Mouse (Mus musculus): ENCODE measurements around the gene Xlr3b. TPM values are rescaled to one million over a fixed set of nuclear protein-coding genes. Genes with fewer than 3 reads are reported as not detected.
"Not testable (repeated sequence)": the region's sequence is repeated elsewhere in the genome, so short reads cannot be mapped to it uniquely, and the experiment has no call there.

Xlr3b gene
- polyA plus RNA-seq (2012; rRNA removed) = 0.63 and 2.1 TPM in 2 replicates
- polyA plus RNA-seq (2014; fragmentation: Nextera tagmentation; extraction: Ambion mirVana) = 1.7 and 2.0 TPM in 2 replicates

DNA sequence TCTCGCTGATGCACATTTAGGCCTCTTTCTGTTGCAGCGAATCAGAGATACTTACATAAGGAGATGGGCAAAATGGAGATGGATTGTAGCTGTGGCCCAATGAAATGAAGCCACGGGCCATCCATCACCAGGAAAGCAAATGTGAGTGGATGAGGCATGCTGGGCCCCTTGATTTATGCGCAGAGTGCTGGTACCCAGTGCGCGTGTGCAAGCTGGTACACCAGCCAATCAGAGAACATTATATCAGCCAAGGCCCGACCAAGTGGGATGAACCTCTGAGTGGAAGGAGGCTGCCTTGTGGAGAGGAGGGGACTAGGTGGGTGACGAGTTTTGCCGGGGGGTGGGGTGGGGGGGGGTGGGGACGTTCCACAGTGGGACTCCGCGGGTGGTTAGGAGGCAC is at the start of gene Xlr3b:
Gene Xlr3b, plus strand, starts transcription at position 274 of the 400 bp plus-strand sequence.
- not testable (repeated sequence) for H3K9ac ChIP-seq (replicated peaks); H3K4me3 ChIP-seq (ENCODE audit: insufficient read depth in 1 of 2, low read depth in 2 of 2, low read length in 2 of 2); H3K27me3 ChIP-seq (ENCODE audit: control insufficient read depth, insufficient read depth, low read length); DNase-seq (ENCODE audit: low read depth in 3 of 3, low spot score in 3 of 3); H3K4me1 ChIP-seq (replicated peaks; ENCODE audit: control insufficient read depth in 2 of 2, insufficient read depth in 2 of 2, low read length in 1 of 2); H3K36me3 ChIP-seq (replicated peaks; ENCODE audit: control insufficient read depth, insufficient read depth, low read depth); ATAC-seq (ENCODE audit: insufficient read depth); H3K27ac ChIP-seq; H3K9me3 ChIP-seq (ENCODE audit: control insufficient read depth, low read length); H3K4me2 ChIP-seq (ENCODE audit: low read depth)
- WGBS (ENCODE audit: insufficient replicate concordance) = 68% methylated on average over 12 of the region's 12 CpGs

DNA sequence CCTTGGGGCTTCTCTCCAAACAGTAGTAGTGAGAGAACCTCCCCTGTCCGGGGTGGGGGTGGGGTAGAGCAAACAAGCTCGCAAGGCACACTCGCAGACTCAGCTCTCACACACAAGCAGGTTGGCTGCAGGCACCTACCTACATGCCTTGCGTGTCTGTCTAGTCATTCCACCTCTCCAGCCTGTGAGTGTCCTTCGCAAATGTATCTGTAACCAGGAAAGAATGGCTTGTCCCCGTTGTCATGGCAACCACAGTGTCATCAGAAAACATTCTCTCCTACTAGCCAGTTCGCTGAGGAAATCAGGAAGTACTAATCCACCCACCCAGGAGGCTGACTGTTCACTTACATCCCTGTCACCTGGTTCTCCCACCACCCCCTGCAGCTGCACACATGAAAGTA is 48.8 kb upstream of the Xlr3b start:
- DNase-seq (ENCODE audit: low read depth in 3 of 3, low spot score in 3 of 3); H3K4me1 ChIP-seq (replicated peaks; ENCODE audit: control insufficient read depth in 2 of 2, insufficient read depth in 2 of 2, low read length in 1 of 2); H3K9me3 ChIP-seq (ENCODE audit: control insufficient read depth, low read length); H3K27me3 ChIP-seq (ENCODE audit: control insufficient read depth, insufficient read depth, low read length); H3K36me3 ChIP-seq (replicated peaks; ENCODE audit: control insufficient read depth, insufficient read depth, low read depth); H3K4me2 ChIP-seq (ENCODE audit: low read depth); ATAC-seq (ENCODE audit: insufficient read depth); H3K27ac ChIP-seq; H3K4me3 ChIP-seq (ENCODE audit: insufficient read depth in 1 of 2, low read depth in 2 of 2, low read length in 2 of 2); H3K9ac ChIP-seq (replicated peaks): not testable (repeated sequence)
- WGBS (ENCODE audit: insufficient replicate concordance) = no CpG with 5 or more reads among the region's 7 CpGs

DNA sequence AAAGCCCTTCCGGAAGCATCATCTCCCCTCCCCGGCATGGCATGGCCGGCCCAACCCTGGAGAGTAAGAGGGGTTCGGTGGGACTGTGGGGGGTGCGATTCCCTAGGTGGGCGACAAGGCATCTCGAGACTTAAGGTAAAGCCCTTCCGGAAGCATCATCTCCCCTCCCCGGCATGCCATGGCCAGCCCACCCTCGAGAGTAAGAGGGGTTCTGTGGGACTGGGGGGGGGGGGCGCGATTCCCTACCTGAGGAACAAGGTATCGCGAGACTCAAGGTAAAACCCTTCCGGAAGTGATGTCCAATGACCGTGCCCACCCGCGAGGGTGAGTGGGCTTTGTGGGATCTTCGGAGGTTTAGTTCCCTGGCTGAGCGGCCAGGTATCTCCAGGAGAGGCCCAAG is 43.5 kb upstream of the Xlr3b start, which contains the start of gene Xlr5b:
Gene Xlr5b, plus strand, starts transcription at position 301 of the 400 bp plus-strand sequence.
- H3K36me3 ChIP-seq (replicated peaks; ENCODE audit: control insufficient read depth, insufficient read depth, low read depth); H3K4me2 ChIP-seq (ENCODE audit: low read depth); H3K27ac ChIP-seq; H3K4me1 ChIP-seq (replicated peaks; ENCODE audit: control insufficient read depth in 2 of 2, insufficient read depth in 2 of 2, low read length in 1 of 2); ATAC-seq (ENCODE audit: insufficient read depth); H3K27me3 ChIP-seq (ENCODE audit: control insufficient read depth, insufficient read depth, low read length); H3K4me3 ChIP-seq (ENCODE audit: insufficient read depth in 1 of 2, low read depth in 2 of 2, low read length in 2 of 2); DNase-seq (ENCODE audit: low read depth in 3 of 3, low spot score in 3 of 3); H3K9me3 ChIP-seq (ENCODE audit: control insufficient read depth, low read length); H3K9ac ChIP-seq (replicated peaks): not testable (repeated sequence)
- WGBS (ENCODE audit: insufficient replicate concordance) = no CpG with 5 or more reads among the region's 20 CpGs

DNA sequence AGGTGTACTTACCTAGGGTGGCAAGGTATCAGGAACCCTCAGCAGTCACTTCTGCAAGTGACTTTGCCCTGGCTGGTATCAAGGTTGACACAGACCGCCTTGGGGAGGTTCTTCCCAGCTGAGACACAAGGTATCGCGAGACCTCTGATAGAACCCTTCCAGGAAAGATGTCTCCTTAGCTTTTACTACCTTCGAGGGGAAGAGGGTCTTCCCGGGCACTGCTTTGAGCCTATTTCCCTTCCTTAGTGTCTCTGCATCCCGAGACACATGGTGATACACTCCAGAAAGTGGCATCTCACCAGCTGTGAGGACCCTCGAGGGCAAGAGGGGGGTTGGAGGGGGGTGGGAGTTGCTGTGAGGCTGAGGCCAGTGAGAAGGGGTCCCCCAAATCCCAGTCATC is 42.7 kb upstream of the Xlr3b start, which contains the start of gene DXBay18:
Gene DXBay18, minus strand, starts transcription at position 101 of the 400 bp plus-strand sequence.
- WGBS (ENCODE audit: insufficient replicate concordance) = no CpG with 5 or more reads among the region's 7 CpGs
- H3K9ac ChIP-seq (replicated peaks); H3K4me3 ChIP-seq (ENCODE audit: insufficient read depth in 1 of 2, low read depth in 2 of 2, low read length in 2 of 2); H3K4me1 ChIP-seq (replicated peaks; ENCODE audit: control insufficient read depth in 2 of 2, insufficient read depth in 2 of 2, low read length in 1 of 2); DNase-seq (ENCODE audit: low read depth in 3 of 3, low spot score in 3 of 3); H3K4me2 ChIP-seq (ENCODE audit: low read depth); ATAC-seq (ENCODE audit: insufficient read depth); H3K36me3 ChIP-seq (replicated peaks; ENCODE audit: control insufficient read depth, insufficient read depth, low read depth); H3K27me3 ChIP-seq (ENCODE audit: control insufficient read depth, insufficient read depth, low read length); H3K27ac ChIP-seq; H3K9me3 ChIP-seq (ENCODE audit: control insufficient read depth, low read length): not testable (repeated sequence)

DNA sequence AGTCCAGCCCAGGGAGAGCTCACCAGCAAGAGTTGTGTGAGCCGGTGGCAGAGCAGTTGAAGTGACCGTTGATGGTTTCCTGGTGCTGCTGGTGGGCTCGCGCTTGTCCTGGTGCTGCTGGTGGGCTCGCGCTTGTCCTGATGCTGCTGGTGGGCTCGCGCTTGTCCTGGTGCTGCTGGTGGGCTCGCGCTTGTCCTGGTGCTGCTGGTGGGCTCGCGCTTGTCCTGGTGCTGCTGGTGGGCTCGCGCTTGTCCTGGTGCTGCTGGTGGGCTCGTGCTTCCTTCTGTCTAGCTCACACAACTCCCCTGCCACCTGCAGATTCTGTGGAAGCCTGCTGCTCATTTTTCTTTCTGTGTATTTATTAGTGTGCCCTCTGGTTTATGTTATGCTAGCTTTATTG is 15.1 kb upstream of the Xlr3b start, which contains the start of gene Spin2d:
Gene Spin2d, minus strand, starts transcription at position 101 of the 400 bp plus-strand sequence.
- not testable (repeated sequence) for ATAC-seq (ENCODE audit: insufficient read depth)

DNA sequence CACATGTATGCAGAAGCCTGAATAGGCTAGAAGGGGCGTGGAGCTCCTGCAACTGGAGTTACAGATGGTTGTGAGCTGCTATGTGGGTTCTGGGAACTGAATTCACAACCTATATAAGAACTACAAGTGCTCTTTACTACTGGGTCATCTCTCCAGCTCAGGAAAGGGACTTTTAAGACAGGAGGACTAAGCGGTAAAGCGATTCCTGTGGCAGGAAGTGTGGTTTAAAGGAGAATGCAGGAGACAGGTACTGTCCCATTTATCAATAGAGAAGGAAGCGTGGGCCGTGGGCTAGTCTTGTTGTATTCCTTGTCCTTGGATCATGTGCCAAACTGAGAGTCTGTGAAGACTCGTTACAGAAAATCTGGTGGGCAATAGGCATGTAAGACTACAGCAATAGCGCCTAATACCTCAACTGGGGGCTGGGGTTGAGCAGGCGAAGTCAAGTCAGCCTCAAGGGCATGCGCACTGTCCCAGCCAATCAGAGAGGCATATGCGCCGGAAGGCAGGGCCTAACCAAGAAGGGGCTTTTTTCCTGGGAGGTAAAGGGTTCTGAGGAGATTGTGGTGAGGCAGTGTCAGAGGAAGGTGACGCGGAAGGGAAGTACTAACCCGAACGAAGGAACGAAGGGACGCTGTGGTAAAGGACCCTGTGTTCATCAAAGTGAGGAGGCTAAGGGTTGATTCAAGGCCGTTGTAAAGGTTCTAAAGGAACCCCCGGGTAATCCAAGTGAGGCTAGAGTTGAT is 22.0 kb downstream of the Xlr3b start, which contains the start of gene Xlr4b:
Gene Xlr4b, plus strand, starts transcription at position 515 of the 746 bp plus-strand sequence.
- not testable (repeated sequence) for H3K36me3 ChIP-seq (replicated peaks; ENCODE audit: control insufficient read depth, insufficient read depth, low read depth); H3K4me1 ChIP-seq (replicated peaks; ENCODE audit: control insufficient read depth in 2 of 2, insufficient read depth in 2 of 2, low read length in 1 of 2); H3K27me3 ChIP-seq (ENCODE audit: control insufficient read depth, insufficient read depth, low read length); DNase-seq (ENCODE audit: low read depth in 3 of 3, low spot score in 3 of 3); H3K9me3 ChIP-seq (ENCODE audit: control insufficient read depth, low read length); ATAC-seq (ENCODE audit: insufficient read depth); H3K27ac ChIP-seq; H3K4me3 ChIP-seq (ENCODE audit: insufficient read depth in 1 of 2, low read depth in 2 of 2, low read length in 2 of 2); H3K4me2 ChIP-seq (ENCODE audit: low read depth); H3K9ac ChIP-seq (replicated peaks)
- 39% methylated on average over 10 of the region's 19 CpGs for WGBS (ENCODE audit: insufficient replicate concordance)

More for the DNA sequence above, 15.1 kb upstream of the Xlr3b start, which contains the start of gene Spin2d:
- H3K36me3 ChIP-seq (replicated peaks; ENCODE audit: control insufficient read depth, insufficient read depth, low read depth); DNase-seq (ENCODE audit: low read depth in 3 of 3, low spot score in 3 of 3); H3K9ac ChIP-seq (replicated peaks); H3K4me2 ChIP-seq (ENCODE audit: low read depth); H3K27me3 ChIP-seq (ENCODE audit: control insufficient read depth, insufficient read depth, low read length); H3K27ac ChIP-seq; H3K4me1 ChIP-seq (replicated peaks; ENCODE audit: control insufficient read depth in 2 of 2, insufficient read depth in 2 of 2, low read length in 1 of 2); H3K4me3 ChIP-seq (ENCODE audit: insufficient read depth in 1 of 2, low read depth in 2 of 2, low read length in 2 of 2); H3K9me3 ChIP-seq (ENCODE audit: control insufficient read depth, low read length): not testable (repeated sequence)
- 37% methylated on average over 4 of the region's 15 CpGs for WGBS (ENCODE audit: insufficient replicate concordance)
